Mouse (Mus musculus) cerebellum, adult 2 months (tissue): ENCODE measurements around the gene Sh3pxd2a.

Experiments used
- CTCF ChIP-seq: fragments of 200-500 bp; IDR thresholded peaks from 2 replicates; pipeline ENCODE4 v1.5.1; 2011; ENCODE audit warnings: low read depth, mild to moderate bottlenecking, control low read depth, low read length, moderate library complexity, borderline replicate concordance; ENCODE audit not compliant: insufficient read depth
- POLR2A ChIP-seq: fragments of 200-500 bp; IDR thresholded peaks from 2 replicates; pipeline ENCODE4 v1.6.1; 2011; ENCODE audit warnings: low read length, control low read depth, borderline replicate concordance; ENCODE audit not compliant: insufficient read depth

DNA sequence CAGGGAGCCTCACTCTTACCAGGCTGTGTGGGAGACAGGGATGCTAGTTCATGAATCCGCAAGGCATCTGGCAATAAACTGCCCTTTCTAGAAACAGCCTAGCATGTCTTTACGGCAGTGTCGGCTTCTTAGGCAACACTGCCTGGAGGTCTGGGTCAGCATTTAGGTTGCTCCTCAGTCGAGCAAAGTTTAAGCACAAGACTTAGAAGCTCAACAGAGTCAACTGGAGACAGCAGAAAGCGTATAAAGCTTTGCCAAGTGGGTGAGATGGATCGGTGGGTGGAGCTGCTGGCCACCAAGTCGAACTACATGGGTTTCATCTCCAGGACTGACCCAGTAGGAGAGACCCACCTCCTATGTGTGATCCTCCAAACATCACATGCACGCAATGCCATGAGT, 157.3 kb downstream of the Sh3pxd2a start:
- no peak for TF ChIP-seq CTCF
- no peak for TF ChIP-seq POLR2A
